Mouse (Mus musculus) brown adipose tissue, adult 24 weeks (tissue): ENCODE data around the gene Gm4303. TPM values are rescaled to one million over a fixed set of nuclear protein-coding genes. Genes with fewer than 3 reads are reported as not detected.
"Not testable (repeated sequence)": the region's sequence is repeated elsewhere in the genome, so short reads cannot be mapped to it uniquely, and the experiment has no call there.

Experiments used
- H3K27ac ChIP-seq: fragments of 200-500 bp; replicated peaks from 2 replicates; pipeline ENCODE4 v1.5.1; 2012; ENCODE audit warnings: low read depth, mild to moderate bottlenecking, low read length
- H3K4me1 ChIP-seq: fragments of 200-500 bp; 2 replicates; pipeline ENCODE4 v1.6.1; 2012; ENCODE audit warnings: low read length, mixed read lengths; ENCODE audit not compliant: control insufficient read depth, insufficient read depth, insufficient read length
- H3K4me3 ChIP-seq: fragments of 200-500 bp; 2 replicates; pipeline ENCODE4 v1.5.1; 2012; ENCODE audit warnings: low read depth, mild to moderate bottlenecking, low read length, moderate library complexity; ENCODE audit not compliant: insufficient read depth
- polyA plus RNA-seq: library from polyadenylated mRNA; stranded (reverse); fragments of >200 nt; gene quantifications from 2 replicates; pipeline ENCODE4 v1.2.4, GENCODE M21; 2012; ENCODE audit not compliant: missing spikeins, insufficient read depth, insufficient read length

Gm4303 gene
- not detected in 2 replicates for polyA plus RNA-seq

GRCm38 (mm10) chr10:100345672-100346071 is at the start of gene Gm4303:
Gene Gm4303, plus strand, starts transcription at chr10:100345972.
- H3K4me1 ChIP-seq, H3K27ac ChIP-seq, H3K4me3 ChIP-seq: not testable (repeated sequence)

- Histone ChIP-seq H3K27ac (no peak overlapping the region), H3K4me1 (no peaks in the 10 kb centered on the region), H3K4me3 (no peak overlapping the region)
Observed at GRCm38 (mm10) chr10:100296105-100296504, 49.7 kb upstream of the Gm4303 start.

- not testable (repeated sequence) for H3K4me3 ChIP-seq, H3K27ac ChIP-seq, H3K4me1 ChIP-seq
Observed at GRCm38 (mm10) chr10:100300106-100300505, 45.7 kb upstream of the Gm4303 start.

GRCm38 (mm10) chr10:100335376-100335775 is 10.4 kb upstream of the Gm4303 start, which contains the start of gene Gm4301:
Gene Gm4301, plus strand, starts transcription at chr10:100335676.
- not testable (repeated sequence) for H3K27ac ChIP-seq, H3K4me3 ChIP-seq, H3K4me1 ChIP-seq

GRCm38 (mm10) chr10:100340536-100340935 is 5.2 kb upstream of the Gm4303 start, which contains the start of gene Gm4302:
Gene Gm4302, plus strand, starts transcription at chr10:100340836.
- not testable (repeated sequence) for H3K27ac ChIP-seq, H3K4me3 ChIP-seq, H3K4me1 ChIP-seq

DNA sequence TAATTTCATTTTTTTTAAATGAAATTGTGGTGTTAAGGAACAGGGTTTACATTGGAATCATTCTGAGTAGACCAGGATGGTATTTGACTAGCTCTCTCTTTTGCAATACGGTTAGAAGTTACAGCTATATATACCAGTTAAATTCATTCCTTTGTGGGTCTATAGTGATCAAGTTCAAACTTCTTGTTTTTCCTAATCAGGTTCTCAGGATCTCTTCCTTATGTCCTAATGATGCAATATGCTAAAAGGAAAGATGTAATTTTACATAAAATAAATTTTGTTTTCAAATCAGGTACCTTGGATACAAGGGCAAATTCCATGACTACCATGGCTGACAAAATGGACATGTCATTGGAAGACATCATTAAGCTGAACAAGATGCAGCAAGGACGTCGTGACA is 5.0 kb downstream of the Gm4303 start, which contains the start of gene Gm4305:
TSS of gene Gm4305 (plus strand) at position 301 of the 400 bp plus-strand sequence.
- not testable (repeated sequence) for H3K4me1 ChIP-seq, H3K4me3 ChIP-seq, H3K27ac ChIP-seq

GRCm38 (mm10) chr10:100356841-100357240 is 11.1 kb downstream of the Gm4303 start:
- H3K4me1 ChIP-seq, H3K4me3 ChIP-seq, H3K27ac ChIP-seq: not testable (repeated sequence)

- not testable (repeated sequence) for H3K4me1 ChIP-seq, H3K27ac ChIP-seq, H3K4me3 ChIP-seq
Observed at GRCm38 (mm10) chr10:100361038-100361437, 15.3 kb downstream of the Gm4303 start, which contains the start of gene Gm4307. Gene Gm4307, plus strand, starts transcription at chr10:100361338.

DNA sequence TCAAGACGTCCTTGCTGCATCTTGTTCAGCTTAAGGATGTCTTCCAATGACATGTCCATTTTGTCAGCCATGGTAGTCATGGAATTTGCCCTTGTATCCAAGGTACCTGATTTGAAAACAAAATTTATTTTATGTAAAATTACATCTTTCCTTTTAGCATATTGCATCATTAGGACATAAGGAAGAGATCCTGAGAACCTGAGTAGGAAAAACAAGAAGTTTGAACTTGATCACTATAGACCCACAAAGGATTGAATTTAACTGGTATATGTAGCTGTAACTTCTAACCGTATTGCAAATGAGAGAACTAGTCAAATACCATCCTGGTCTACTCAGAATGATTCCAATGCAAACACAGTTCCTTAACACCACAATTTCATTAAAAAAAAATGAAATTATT is 36.7 kb downstream of the Gm4303 start, which contains the start of gene Gm4312:
TSS of gene Gm4312 (minus strand) at position 101 of the 400 bp plus-strand sequence.
- H3K27ac ChIP-seq, H3K4me3 ChIP-seq, H3K4me1 ChIP-seq: not testable (repeated sequence)

Other genes starting within 250 kb of the Gm4303 start
- gene Gm4301, start 10.3 kb upstream of the Gm4303 start, polyA plus RNA-seq, result not detected in 2 replicates
- gene Gm4302, start 5.1 kb upstream of the Gm4303 start, polyA plus RNA-seq, result not detected in 2 replicates
- gene Gm4305, start 5.1 kb downstream of the Gm4303 start, polyA plus RNA-seq, result not detected in 2 replicates
- not detected in 2 replicates for gene Gm4307, start 15.4 kb downstream of the Gm4303 start, polyA plus RNA-seq
- not detected in 2 replicates for gene Gm4312, start 36.6 kb downstream of the Gm4303 start, polyA plus RNA-seq
- gene Tmtc3, start 141.4 kb downstream of the Gm4303 start, polyA plus RNA-seq, result 7.9 and 8.3 TPM in 2 replicates
- 2.0 and 3.8 TPM in 2 replicates for gene Cep290, start 141.6 kb downstream of the Gm4303 start, polyA plus RNA-seq
- 13.7 and 15.1 TPM in 2 replicates for gene 4930430F08Rik, start 244.5 kb downstream of the Gm4303 start, polyA plus RNA-seq
- gene 1700017N19Rik, start 244.5 kb downstream of the Gm4303 start, polyA plus RNA-seq, result not detected in 2 replicates